Mouse (Mus musculus) neural tube, embryonic 12.5 days (tissue): ENCODE results near the gene Rab20. TPM values are rescaled to one million over a fixed set of nuclear protein-coding genes. Genes with fewer than 3 reads are reported as not detected.

Experiments
- ATAC-seq: fragments of 200-750 bp; cut with Nextera tagmentation; 2 replicates; pipeline ENCODE4 v1.8.0; 2017; ENCODE audit warnings: low read depth, mild to moderate bottlenecking, moderate TSS enrichment, moderate library complexity; ENCODE audit not compliant: low FRiP score
- H3K27ac ChIP-seq: fragments of 300-500 bp; sonication (generic); 2 replicates; pipeline ENCODE4 v1.5.1; 2016
- H3K27me3 ChIP-seq: fragments of 300-500 bp; sonication (generic); replicated peaks from 2 replicates; pipeline ENCODE4 v1.6.1; 2016; ENCODE audit warnings: mild to moderate bottlenecking
- H3K36me3 ChIP-seq: fragments of 300-500 bp; sonication (generic); 2 replicates; pipeline ENCODE4 v1.6.1; 2016; ENCODE audit warnings: mild to moderate bottlenecking
- H3K4me1 ChIP-seq: fragments of 300-500 bp; sonication (generic); 2 replicates; pipeline ENCODE4 v1.6.1; 2016
- H3K4me2 ChIP-seq: fragments of 300-500 bp; sonication (generic); replicated peaks from 2 replicates; pipeline ENCODE4 v1.6.1; 2016; ENCODE audit warnings: mild to moderate bottlenecking
- H3K4me3 ChIP-seq: fragments of 300-500 bp; sonication (generic); 2 replicates; pipeline ENCODE4 v1.5.1; 2016
- H3K9ac ChIP-seq: fragments of 300-500 bp; sonication (generic); 2 replicates; pipeline ENCODE4 v1.6.1; 2016; ENCODE audit warnings: mild to moderate bottlenecking
- H3K9me3 ChIP-seq: fragments of 300-500 bp; sonication (generic); 2 replicates; pipeline ENCODE4 v1.6.1; 2016; ENCODE audit warnings: mild to moderate bottlenecking
- WGBS: fragments of 180-500 bp; shearing (Covaris S2); methylation state at CpG from one replicate; pipeline ENCODE4 v1.1.7; 2016; 5-methylcytosine and 5-hydroxymethylcytosine counted together
- polyA plus RNA-seq: library from polyadenylated mRNA; unstranded; fragments of >200 nt; fragmentation: Nextera tagmentation; extraction: Ambion mirVana; gene quantifications from 2 replicates; pipeline ENCODE4 v1.2.1, GENCODE M21; 2016

The Rab20 gene
- polyA plus RNA-seq, 1 experiment from 2014 or later = 0.85 TPM

- no peak overlapping the region for H3K4me2 ChIP-seq
- no peaks in the 10 kb centered on the region for H3K36me3 ChIP-seq
- ATAC-seq = no peak
- H3K9ac ChIP-seq = no peak overlapping the region
- no peaks in the 10 kb centered on the region for H3K9me3 ChIP-seq
- no peaks in the 10 kb centered on the region for H3K27me3 ChIP-seq
- 89% methylated on average over 10 of the region's 10 CpGs for WGBS
- H3K4me1 ChIP-seq = peaks cover 22% of the 10 kb centered on the region
- no peak overlapping the region for H3K27ac ChIP-seq
- no peak overlapping the region for H3K4me3 ChIP-seq
Measured at GRCm38 (mm10) chr8:11415089-11415488, 63.4 kb downstream of the Rab20 start.

- Histone ChIP-seq H3K4me3 (no peak overlapping the region), H3K4me1 (peaks cover 22% of the 10 kb centered on the region), H3K27ac (no peak overlapping the region), H3K36me3 (no peaks in the 10 kb centered on the region), H3K27me3 (no peaks in the 10 kb centered on the region), H3K4me2 (no peak overlapping the region), H3K9ac (no peak overlapping the region), H3K9me3 (no peaks in the 10 kb centered on the region)
- 29% methylated on average over 8 of the region's 8 CpGs for WGBS
- ATAC-seq = peak; percentile 60
Measured at GRCm38 (mm10) chr8:11414304-11414703, 64.2 kb downstream of the Rab20 start.

- H3K4me2 ChIP-seq = no peak overlapping the region
- no peak overlapping the region for H3K9ac ChIP-seq
- no peak overlapping the region for H3K27ac ChIP-seq
- no peak overlapping the region for H3K4me3 ChIP-seq
- 68% methylated on average over 5 of the region's 5 CpGs for WGBS
- no peak for ATAC-seq
- H3K4me1 ChIP-seq = peaks cover 22% of the 10 kb centered on the region
- no peaks in the 10 kb centered on the region for H3K27me3 ChIP-seq
- H3K9me3 ChIP-seq = no peaks in the 10 kb centered on the region
- no peaks in the 10 kb centered on the region for H3K36me3 ChIP-seq
Measured at GRCm38 (mm10) chr8:11412450-11412849, 66.1 kb downstream of the Rab20 start.

- Histone ChIP-seq H3K4me3 (no peak overlapping the region), H3K9me3 (no peaks in the 10 kb centered on the region), H3K4me1 (peaks cover 22% of the 10 kb centered on the region), H3K27ac (no peak overlapping the region), H3K27me3 (no peaks in the 10 kb centered on the region), H3K4me2 (no peak overlapping the region), H3K9ac (no peak overlapping the region), H3K36me3 (no peaks in the 10 kb centered on the region)
- WGBS = 64% methylated on average over 12 of the region's 12 CpGs
- ATAC-seq = no peak
Measured at GRCm38 (mm10) chr8:11411504-11412124, 66.9 kb downstream of the Rab20 start.

- H3K4me1 ChIP-seq = no peaks in the 10 kb centered on the region
- no peak for ATAC-seq
- H3K27ac ChIP-seq = no peak overlapping the region
- no peak overlapping the region for H3K4me2 ChIP-seq
- H3K27me3 ChIP-seq = no peaks in the 10 kb centered on the region
- no peak overlapping the region for H3K9ac ChIP-seq
- H3K36me3 ChIP-seq = no peaks in the 10 kb centered on the region
- H3K4me3 ChIP-seq = no peak overlapping the region
- 64% methylated on average over 13 of the region's 13 CpGs for WGBS
- H3K9me3 ChIP-seq = no peaks in the 10 kb centered on the region
Measured at GRCm38 (mm10) chr8:11405722-11406481, 72.6 kb downstream of the Rab20 start.

GRCm38 (mm10) chr8:11404614-11405013 is 73.9 kb downstream of the Rab20 start:
- 68% methylated on average over 4 of the region's 4 CpGs for WGBS
- Histone ChIP-seq H3K9me3 (no peaks in the 10 kb centered on the region), H3K4me1 (peaks cover 5% of the 10 kb centered on the region; the same call in 1 of the 2 replicates), H3K9ac (no peak overlapping the region), H3K4me2 (no peak overlapping the region), H3K27me3 (no peaks in the 10 kb centered on the region), H3K4me3 (no peak overlapping the region), H3K27ac (no peak overlapping the region), H3K36me3 (no peaks in the 10 kb centered on the region)
- ATAC-seq = no peak

- H3K9ac ChIP-seq = no peak overlapping the region
- no peaks in the 10 kb centered on the region for H3K9me3 ChIP-seq
- H3K27ac ChIP-seq = no peak overlapping the region
- WGBS = 92% methylated on average over 9 of the region's 9 CpGs
- no peak for ATAC-seq
- no peak overlapping the region for H3K4me3 ChIP-seq
- peaks cover 8% of the 10 kb centered on the region; the same call in 1 of the 2 replicates for H3K4me1 ChIP-seq
- H3K27me3 ChIP-seq = no peaks in the 10 kb centered on the region
- H3K4me2 ChIP-seq = no peak overlapping the region
- no peaks in the 10 kb centered on the region for H3K36me3 ChIP-seq
Measured at GRCm38 (mm10) chr8:11403813-11404212, 74.7 kb downstream of the Rab20 start.

Other genes starting within 250 kb of the Rab20 start
- 70.7 and 76.7 TPM in 2 replicates for gene Col4a2, start 165.9 kb downstream of the Rab20 start, polyA plus RNA-seq
- gene Col4a1, start 165.9 kb downstream of the Rab20 start, polyA plus RNA-seq = 142 and 154 TPM in 2 replicates
- 131 TPM in 2 replicates for gene Naxd, start 18.8 kb upstream of the Rab20 start, polyA plus RNA-seq
- 20.7 and 22.7 TPM in 2 replicates for gene Cars2, start 72.1 kb upstream of the Rab20 start, polyA plus RNA-seq
- gene Ing1, start 76.9 kb upstream of the Rab20 start, polyA plus RNA-seq = 59.1 and 59.8 TPM in 2 replicates
- 101 and 103 TPM in 2 replicates for gene Ankrd10, start 157.0 kb upstream of the Rab20 start, polyA plus RNA-seq
- gene 1700016D06Rik, start 222.4 kb upstream of the Rab20 start, polyA plus RNA-seq = not detected in 2 replicates
- 79.0 and 83.7 TPM in 2 replicates for gene Arhgef7, start 249.0 kb upstream of the Rab20 start, polyA plus RNA-seq